Mouse (Mus musculus) naive thymus-derived CD4-positive, alpha-beta T cell, adult 2 months (primary cell): Measurements from ENCODE around the gene Lnx2.

Experiments
- DNase-seq: peaks from one replicate; pipeline ENCODE4 v3.0.0-alpha.2; 2011; ENCODE audit warnings: low read depth

The Lnx2 gene

DNA sequence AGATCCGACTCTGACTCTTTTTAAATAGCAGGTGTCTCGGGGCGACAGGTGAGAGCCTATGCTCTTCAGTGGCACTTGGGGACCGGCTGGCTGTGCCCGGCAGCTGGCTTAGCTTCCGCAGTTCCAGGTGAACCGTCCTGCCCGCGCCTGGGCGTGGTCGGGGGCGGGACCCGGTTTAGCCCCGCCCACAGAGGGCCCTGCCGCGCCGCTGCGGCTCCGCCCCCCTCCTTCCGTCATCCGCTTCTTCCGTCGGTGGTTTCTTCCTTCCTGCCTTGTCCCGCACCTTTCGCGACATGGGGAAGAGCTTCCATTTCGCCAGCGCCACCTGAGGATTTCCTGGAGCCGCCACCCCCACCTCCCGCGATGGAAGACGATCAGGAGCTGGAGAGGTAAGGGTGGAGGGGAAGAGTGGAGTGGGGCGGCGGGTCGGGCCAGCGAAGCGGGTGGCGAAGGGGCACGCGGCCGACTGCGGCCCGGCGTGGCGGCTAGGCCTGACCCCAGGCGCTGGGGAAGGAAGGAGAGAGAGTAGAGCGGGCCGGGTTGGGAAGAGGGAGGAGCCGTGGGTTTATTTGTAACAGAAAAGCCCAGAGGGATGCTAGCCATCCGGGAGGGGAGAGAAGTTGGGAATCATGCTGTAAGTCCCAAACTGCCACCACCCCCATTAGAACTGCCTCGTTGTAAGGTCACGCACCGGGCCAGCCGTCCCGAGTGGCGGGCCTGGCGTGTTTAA is 1.1 kb upstream of the Lnx2 start:
- DNase-seq: peak; percentile 97

- DNase-seq: no peak
Observed at GRCm38 (mm10) chr5:147076799-147077165, 396 bp upstream of the Lnx2 start, which contains the start of gene Polr1d. TSS of gene Polr1d (plus strand) at chr5:147077050.

GRCm38 (mm10) chr5:147075103-147076025 is 1.0 kb downstream of the Lnx2 start:
- no peak for DNase-seq

DNA sequence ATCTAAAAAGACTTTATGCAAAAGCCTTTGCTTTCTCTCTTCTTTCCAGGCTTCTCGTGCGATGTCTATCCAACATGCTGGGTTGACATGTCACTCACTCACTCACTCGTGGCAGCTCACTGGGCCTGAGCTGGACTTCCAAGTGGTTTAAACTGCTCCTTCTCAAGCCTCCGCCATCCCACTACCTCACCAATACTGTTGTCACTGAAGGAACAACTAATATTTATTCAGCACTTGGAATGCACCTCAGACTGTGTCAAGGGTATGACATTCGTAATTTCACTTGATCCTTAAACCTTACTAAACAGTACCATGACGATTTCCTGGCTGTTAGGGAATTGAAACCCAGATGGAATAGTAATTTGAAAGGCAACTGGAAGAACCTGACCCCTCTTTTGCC is 2.6 kb downstream of the Lnx2 start:
- no peak for DNase-seq

GRCm38 (mm10) chr5:147071886-147072285 is 4.5 kb downstream of the Lnx2 start:
- no peak for DNase-seq

DNA sequence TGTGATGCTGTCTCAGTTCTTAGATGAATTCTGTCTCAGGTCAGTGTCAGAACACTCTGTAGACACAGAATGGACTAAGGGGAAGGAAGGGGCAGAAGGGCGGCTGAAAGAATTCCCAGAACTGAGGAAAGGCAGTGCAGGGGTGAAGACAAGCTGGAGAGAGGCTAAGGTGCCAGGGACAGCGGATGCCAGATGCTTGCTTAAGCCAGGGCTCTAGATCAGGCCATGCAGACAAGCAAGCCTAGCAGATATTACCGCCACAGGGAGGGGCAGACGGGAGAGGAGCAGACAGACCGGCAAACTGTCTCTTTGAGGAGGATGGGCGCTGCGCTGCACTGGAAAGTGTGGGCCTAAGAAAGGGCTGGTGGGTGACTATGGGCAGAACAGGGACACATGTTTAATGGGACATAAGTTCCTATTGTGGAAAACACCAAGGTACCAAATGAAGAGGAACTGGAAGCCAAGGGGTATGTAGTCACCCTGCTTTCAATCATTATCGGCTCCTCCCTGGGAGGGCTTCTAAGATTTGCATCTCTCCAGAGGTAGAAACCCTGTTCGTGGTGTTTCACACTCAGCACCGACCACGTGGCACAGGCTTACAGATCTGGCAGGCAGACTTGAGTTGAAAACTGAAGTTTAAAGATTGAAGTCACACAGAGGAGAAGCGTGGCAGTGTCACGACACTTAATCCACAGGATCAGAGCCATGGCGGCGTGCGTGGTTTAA is 5.4 kb downstream of the Lnx2 start:
- no peak for DNase-seq

GRCm38 (mm10) chr5:147068876-147069275 is 7.5 kb downstream of the Lnx2 start:
- no peak for DNase-seq

DNA sequence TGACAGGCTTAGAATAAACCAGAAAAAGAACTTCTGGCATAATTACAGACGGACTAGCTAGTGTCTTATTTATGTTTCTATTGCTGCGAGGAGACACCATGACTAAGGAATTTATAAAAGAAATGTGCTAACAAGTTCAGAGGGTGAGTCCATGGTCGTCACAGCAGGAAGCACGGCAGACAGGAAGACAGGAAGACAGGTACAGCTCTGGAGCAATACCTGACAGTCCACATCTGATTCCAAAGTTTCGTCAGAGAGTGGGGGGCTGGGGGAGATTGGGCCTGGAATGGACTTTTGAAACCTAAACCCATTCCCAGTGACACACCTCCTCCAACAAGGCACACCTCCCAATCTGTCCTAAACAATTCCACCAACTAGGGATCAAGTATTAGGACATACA is 9.4 kb downstream of the Lnx2 start:
- no peak for DNase-seq

- DNase-seq: peak; percentile 38
Observed at GRCm38 (mm10) chr5:147066129-147066528, 10.3 kb downstream of the Lnx2 start.

GRCm38 (mm10) chr5:147063215-147063661 is 13.1 kb downstream of the Lnx2 start:
- DNase-seq: peak; percentile 78

GRCm38 (mm10) chr5:147060024-147060423 is 16.4 kb downstream of the Lnx2 start:
- no peak for DNase-seq

DNA sequence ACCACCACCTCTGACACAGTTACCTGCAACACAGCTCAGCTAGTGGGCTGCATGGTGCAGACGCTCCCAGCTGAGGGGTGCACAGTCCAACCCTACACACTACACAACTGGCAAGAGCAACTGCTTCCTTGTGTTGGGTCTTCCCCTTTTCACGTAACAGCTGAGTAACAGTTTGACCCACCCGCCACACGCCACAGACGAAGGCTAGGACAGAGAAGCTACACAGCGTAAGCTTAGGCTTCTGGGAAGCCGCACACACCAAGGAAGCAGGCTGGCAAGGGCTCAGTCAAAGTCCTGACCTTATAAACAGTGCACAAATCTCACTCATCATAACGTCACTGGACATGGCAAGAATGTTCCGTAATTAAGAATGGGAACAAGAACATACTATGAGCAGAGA is 17.1 kb downstream of the Lnx2 start:
- no peak for DNase-seq

DNA sequence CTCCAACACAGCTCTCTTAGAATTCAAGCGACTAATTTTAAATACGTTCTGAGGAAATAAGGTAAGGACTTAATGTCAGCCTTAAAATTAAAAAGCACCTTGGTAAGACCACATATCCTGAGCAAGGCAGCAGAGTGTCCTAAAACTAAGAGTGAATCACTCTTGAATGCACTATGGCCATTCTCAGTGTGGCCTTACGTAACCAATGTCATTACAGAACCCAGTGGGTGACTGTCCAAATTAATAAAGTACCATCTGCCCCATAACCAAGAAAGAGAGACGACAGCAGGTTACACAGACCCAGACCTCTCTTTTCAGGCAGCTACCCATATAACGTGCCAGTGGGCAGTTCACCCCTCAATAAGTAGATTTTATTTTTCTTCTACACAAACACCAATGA is 17.7 kb downstream of the Lnx2 start:
- no peak for DNase-seq

DNA sequence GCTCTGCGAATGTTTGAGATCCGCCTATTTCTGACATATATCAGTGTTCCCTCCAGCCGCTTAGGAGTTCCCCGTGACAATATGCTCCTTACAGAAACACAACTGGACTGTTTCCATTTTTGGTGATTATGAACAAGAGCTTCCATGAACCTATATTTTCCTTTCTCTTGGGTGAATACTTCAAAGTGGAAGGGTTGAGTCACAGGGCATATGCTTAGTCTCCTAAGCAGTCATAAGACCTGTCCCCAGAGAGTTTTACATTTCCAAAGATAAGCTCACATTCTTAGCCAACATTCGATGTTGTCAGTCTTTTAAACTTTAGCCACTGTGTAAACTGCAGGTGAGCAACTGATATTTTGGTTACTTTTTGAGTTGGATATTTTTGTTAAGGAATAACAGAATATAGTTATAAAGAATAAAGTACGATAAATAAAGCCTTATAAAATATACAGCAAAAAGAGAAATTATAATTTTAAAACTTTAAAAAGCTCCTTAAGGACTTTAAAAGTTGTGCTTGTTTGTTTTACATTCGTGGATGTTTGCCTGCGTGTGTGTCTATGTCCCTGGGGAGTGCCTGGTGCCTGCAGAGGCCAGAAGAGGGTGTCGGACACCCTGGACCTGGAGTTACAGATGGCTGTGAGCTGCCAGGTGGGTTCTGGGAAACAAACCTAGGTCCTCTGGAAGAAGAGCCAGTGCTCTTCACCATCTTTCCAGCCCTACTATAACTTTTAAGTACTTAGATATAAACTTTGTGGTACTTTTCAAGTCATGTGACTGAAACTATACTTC is 18.6 kb downstream of the Lnx2 start:
- DNase-seq: no peak

GRCm38 (mm10) chr5:147056712-147057290 is 19.6 kb downstream of the Lnx2 start:
- no peak for DNase-seq

GRCm38 (mm10) chr5:147055572-147056245 is 20.7 kb downstream of the Lnx2 start:
- no peak for DNase-seq

GRCm38 (mm10) chr5:147054747-147055270 is 21.6 kb downstream of the Lnx2 start:
- no peak for DNase-seq

DNA sequence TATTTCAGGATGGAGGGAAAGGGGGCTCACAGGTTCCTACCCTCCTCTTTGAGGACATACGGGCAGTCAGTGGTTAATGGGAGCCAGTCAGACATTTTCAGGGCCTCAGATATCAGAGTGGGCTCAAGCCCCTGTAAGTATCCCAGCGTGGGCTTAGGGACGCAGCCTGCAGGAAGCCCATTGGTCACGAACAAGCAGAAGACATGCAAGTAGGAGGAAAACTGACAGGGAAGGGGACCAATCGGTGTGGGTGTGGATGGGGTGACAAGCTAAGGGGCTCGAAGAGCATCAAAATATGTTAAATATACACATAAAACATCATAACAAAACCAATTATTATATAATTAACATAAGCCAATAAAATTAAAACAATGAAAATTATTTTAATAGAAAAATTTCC is 22.1 kb downstream of the Lnx2 start:
- DNase-seq: no peak

DNA sequence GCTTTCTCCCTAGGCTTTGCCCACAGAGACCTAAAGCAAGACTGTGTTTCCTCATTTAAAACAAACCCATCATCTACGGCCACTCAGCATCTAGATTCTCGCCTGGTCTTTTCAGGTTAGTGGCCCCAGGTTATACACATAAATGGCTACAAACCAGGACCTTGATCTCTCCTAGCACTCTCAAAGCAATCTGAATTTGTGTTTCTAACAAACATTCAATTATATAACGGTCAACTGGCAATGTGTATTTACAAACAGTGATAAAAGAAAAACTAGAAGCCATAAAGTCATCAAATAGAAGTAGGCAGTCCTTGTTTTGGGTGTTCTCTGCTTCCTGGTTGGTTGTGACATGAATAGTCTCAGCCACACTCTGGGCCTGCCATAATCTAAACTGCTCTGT is 22.9 kb downstream of the Lnx2 start:
- DNase-seq: no peak

- DNase-seq: no peak
Observed at GRCm38 (mm10) chr5:147053071-147053470, 23.3 kb downstream of the Lnx2 start.

DNA sequence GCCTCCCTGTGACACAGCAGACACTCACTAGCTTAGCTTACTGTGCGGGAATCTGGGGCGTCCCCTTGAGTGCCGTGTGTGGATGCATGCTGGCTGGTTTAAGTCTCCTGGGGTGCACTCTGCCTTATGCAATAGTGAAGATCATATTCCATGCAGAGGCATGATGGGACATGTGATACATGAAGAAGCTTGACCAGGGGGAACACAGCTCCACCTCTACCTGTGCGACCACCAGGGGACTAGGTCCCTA is 24.2 kb downstream of the Lnx2 start:
- no peak for DNase-seq
